Mouse (Mus musculus): ENCODE results near the gene Traf3. TPM values are rescaled to one million over a fixed set of nuclear protein-coding genes. Genes with fewer than 3 reads are reported as not detected.

Traf3 gene
- total RNA-seq, 2 experiments from 2014 or later = 91.9 to 93.3 TPM

DNA sequence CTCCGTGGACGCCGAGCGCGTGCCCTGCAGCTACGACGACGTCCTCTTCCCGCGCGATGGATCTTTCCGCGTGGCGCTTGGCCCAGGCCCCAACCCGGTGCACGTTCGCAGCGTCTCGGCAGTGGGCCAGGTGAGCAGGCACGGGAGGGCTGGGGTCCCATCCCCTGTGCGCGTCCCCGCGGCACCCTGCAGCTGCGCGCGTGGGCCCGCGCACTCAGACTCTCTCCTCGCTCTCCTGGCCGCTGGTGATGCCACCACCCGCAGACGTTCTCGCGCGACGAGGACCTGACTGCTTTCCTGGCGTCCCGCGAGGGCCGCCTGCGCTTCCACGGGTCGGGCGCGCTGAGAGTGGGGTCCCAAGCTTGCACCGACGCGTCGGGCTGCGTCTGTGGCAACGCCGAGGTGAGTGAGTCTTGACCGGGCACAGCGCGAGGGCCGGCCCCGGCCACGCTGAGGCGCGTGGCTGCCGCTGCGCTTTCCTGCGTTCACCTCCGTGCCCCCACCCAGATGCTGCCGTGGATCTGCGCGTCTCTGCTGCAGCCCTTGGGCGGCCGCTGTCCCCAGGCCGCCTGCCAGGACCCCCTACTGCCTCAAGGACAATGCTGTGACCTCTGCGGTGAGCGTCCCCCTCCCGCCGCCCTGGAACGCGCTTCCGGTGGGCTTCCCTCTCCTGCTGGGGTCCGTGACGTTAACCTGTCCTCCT, 108.4 kb downstream of the Traf3 start:
- peak in 1 of 2 experiments; percentile 52 for DNase-seq (ENCODE audit: low spot score in 2 of 2)
- intact Hi-C loops (cut with DNase I) = loop anchor here (10.0 kb wide), 1 partner anchor 190 kb away; no protein-coding TSS in a partner anchor

DNA sequence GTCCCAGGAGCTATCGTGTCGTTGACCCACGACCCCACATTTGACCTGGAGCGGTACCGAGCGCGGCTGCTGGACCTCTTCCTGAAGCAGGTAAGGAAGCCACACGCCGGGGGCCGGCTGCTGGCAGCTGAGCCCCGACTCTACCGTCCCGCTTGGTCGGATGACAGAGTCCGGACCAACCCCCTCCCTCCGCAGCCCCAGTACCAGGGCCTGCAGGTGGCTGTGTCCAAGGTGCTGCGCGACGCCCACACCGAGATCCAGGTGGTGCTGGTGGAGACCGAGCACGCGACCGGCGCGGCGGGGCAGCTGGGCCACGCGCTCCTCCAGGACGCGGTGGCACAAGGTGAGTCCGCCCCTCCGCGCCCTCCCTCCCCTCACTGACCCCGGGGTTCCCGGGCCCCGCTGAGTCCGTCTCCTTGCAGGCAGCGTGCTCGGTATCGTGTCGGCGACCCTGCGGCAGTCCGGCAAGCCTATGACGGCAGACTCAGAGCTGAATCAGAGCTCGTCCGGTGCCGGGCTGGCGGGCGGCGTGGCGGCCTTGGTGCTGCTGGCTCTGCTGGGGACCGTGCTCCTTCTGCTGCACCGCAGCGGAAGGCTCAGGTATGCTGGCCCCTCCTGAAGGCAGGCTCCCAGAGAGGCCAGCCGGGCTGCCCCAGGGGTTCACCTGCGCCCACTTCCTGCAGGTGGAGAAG, 109.1 kb downstream of the Traf3 start:
- DNase-seq (ENCODE audit: low spot score in 2 of 2) = no peak
- intact Hi-C loops (cut with DNase I) = loop anchor here (10.0 kb wide), 1 partner anchor 190 kb away; no protein-coding TSS in a partner anchor

DNA sequence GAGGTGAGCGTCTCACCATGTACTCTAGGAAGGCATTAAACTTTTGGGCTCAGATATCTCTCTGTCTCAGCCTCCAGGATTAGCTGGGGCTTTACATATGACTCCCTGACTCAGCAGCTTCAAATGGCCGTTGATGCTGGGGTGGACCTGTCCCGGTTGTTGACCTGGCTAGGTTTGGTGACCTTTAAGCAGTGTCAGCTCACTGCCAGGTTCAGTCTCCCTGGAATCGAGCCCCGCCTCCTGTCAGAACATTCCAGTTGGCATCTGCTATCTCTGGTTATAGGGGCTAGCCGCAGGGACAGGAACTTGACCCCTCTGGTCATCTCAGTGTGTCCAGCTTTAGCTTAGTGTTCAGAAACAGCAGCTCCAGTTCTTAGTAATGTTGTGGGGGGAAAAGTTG, 110.2 kb downstream of the Traf3 start:
- no peak for DNase-seq (ENCODE audit: low spot score in 2 of 2)
- intact Hi-C loops (cut with DNase I) = loop anchor here (10.0 kb wide), 1 partner anchor 192 kb away; no protein-coding TSS in a partner anchor

DNA sequence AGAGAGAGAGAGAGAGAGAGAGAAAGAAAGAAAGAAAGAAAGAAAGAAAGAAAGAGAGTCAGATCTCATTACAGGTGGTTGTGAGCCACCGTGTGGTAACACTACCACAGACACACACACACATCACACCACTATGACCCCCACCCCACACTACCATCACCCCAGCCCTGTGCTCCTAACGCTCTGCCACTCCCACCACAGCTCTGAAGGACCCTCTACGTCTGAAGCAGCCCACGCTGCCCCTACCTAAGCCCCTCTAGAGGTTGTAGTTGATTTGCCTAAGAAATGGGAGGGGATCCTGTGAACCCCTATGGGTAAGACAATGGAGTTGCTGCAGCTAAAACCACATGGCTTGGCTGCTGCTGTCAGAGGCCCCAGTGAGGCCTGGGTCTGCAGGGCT, 117.4 kb downstream of the Traf3 start:
- intact Hi-C loops (cut with DNase I) = no loop called here
- DNase-seq (ENCODE audit: low spot score in 2 of 2) = no peak

DNA sequence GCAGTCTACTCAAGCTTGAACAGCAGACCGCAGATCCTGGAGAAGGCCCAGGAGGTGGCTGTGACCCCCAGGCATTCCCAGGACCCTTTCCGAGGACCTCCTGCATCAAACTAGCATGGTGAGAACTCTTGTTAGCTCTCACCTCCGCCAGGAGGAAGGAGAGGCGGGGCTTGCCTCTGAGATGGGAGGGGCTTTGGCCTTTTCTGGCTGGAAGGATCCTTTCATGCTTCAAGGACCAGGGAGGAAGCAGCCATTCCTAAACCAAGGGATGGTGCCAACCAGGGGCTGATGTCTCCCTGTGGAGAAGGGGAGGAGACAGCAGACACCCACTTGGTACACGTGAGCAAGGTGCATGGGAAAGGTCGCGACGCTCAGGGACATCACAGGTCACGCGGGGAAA, 118.4 kb downstream of the Traf3 start:
- no peak for DNase-seq (ENCODE audit: low spot score in 2 of 2)
- intact Hi-C loops (cut with DNase I) = no loop called here

GRCm38 (mm10) chr12:111293025-111293424, 126.9 kb downstream of the Traf3 start:
- no peak for DNase-seq (ENCODE audit: low spot score in 2 of 2)
- intact Hi-C loops (cut with DNase I) = no loop called here

GRCm38 (mm10) chr12:111301322-111302017, 135.3 kb downstream of the Traf3 start:
- DNase-seq (ENCODE audit: low spot score in 2 of 2) = no peak
- intact Hi-C loops (cut with DNase I) = no loop called here

DNA sequence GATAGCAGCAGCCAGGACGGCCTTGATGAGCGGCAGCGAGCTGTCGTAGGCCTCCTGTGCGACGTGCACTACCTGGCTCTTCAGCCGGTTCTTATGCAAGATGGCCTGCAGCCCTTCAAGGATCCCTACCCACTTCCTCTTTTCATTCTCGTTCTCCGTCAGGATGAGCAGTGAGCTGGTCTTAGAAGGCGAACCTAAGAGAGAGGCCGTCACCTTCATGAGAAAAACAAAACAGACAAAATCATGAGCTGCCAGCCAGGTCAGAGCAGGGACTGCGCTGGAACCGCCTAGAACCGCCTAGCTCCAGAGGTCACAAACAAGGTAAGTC, 135.8 kb downstream of the Traf3 start:
- no peak for DNase-seq (ENCODE audit: low spot score in 2 of 2)
- intact Hi-C loops (cut with DNase I) = no loop called here

- DNase-seq (ENCODE audit: low spot score in 2 of 2) = no peak
- intact Hi-C loops (cut with DNase I) = no loop called here
Observed at GRCm38 (mm10) chr12:111303702-111304337, 137.7 kb downstream of the Traf3 start.

DNA sequence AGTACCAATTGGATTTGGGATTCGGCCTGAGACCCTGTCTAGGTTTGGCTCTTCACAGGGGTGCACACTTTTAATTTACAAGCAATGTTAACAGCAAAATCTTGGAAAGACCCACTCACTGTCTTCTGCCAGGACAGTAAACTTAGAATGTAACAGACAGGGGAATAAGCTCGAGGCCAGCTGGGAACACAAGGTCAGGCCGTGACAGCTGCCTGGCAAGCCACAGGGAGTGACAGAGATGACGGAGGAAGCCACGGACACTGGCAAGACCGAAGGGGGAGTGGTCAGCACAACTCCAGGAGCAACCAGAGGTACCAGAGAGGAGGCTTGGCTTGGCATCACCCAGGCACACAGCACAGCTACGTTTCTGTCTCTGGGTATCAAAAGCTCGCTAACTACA, 140.7 kb downstream of the Traf3 start:
- no peak for DNase-seq (ENCODE audit: low spot score in 2 of 2)
- intact Hi-C loops (cut with DNase I) = loop anchor here (1.0 kb wide), 1 partner anchor 20 kb away; no protein-coding TSS in a partner anchor

DNA sequence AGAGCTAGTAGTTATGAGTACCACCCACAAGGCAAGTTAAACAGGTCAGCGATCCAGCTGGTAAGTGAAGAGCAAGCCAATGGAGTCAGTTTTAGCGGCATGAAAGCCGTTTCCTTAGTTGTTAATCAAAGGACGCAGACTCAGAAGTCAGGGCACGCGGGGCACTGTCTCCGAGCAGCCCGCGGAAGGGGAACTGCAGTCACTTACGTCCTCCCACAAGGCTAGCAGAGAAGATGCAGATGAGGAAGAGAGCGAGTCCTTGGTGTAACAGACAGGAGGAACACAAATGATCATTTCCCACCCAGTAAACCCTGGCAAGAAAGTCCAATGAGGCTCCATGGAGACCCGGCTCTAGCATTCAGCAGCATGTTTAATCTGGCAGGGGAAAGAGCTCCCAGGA, 143.1 kb downstream of the Traf3 start:
- DNase-seq (ENCODE audit: low spot score in 2 of 2) = no peak
- intact Hi-C loops (cut with DNase I) = no loop called here

DNA sequence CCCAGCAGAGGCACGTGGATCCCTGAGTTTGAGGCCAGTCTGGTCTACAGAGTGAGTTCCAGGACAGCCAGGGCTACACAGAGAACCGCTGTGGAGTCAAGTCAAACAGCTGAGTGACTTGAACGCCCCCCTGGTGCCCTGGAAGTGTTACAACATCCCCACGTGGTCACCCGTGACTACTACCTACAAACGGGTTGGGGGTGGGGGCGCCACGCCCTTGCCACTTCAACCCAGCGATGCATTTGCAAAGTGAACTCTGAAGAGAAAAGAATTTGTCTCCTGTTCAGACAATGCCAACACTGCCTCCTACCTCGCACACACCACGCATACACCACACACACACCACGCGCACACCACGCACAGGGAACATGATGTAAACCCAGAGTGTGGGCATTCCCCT, 143.8 kb downstream of the Traf3 start:
- no peak for DNase-seq (ENCODE audit: low spot score in 2 of 2)
- intact Hi-C loops (cut with DNase I) = no loop called here

GRCm38 (mm10) chr12:111311775-111312174, 145.6 kb downstream of the Traf3 start:
- intact Hi-C loops (cut with DNase I) = no loop called here
- no peak for DNase-seq (ENCODE audit: low spot score in 2 of 2)

DNA sequence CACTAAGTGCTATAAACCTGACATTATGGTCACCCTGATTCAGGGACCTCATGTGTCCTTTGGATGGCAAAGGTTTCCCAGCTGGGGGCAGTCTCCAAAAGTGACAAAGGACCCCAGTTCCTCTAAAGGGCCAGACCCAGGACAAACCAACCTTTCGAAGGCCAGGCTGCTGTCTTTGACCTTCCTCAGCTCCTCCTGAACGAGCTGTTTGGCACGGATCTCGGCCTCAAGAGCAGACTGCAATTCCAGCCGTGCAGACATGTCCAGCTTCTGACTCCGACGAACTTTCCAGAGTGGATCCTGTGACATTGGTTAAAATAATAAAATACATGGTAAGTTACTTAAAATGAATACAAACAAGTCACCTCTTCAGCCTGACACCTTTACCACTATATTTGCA, 148.1 kb downstream of the Traf3 start:
- intact Hi-C loops (cut with DNase I) = no loop called here
- no peak for DNase-seq (ENCODE audit: low spot score in 2 of 2)

Other genes starting within 250 kb of the Traf3 start
- gene Ankrd9, start 187.3 kb upstream of the Traf3 start, total RNA-seq (2021) = 10 to 100 TPM; 12.2 to 14.5 TPM
- gene Rcor1, start 127.0 kb upstream of the Traf3 start, total RNA-seq (2021) = 10 to 100 TPM; 17.9 to 18.8 TPM
- not detected for gene 4930595D18Rik, start 18.1 kb downstream of the Traf3 start, total RNA-seq (2021)
- 10 to 100 TPM; 15.1 to 18.7 TPM for gene Amn, start 104.7 kb downstream of the Traf3 start, total RNA-seq (2021)
- 100 to 1,000 TPM; 138 to 141 TPM for gene Cdc42bpb, start 211.3 kb downstream of the Traf3 start, total RNA-seq (2021)
- gene Lbhd2, start 240.4 kb downstream of the Traf3 start, total RNA-seq (2021) = 1 to 10 TPM in 1 of 2 experiments, not detected in 1; 1.8 TPM